Mouse (Mus musculus) kidney, postnatal 0 days (tissue): ENCODE results near the gene H13. TPM values are rescaled to one million over a fixed set of nuclear protein-coding genes. Genes with fewer than 3 reads are reported as not detected.

ENCODE experiments used
- ATAC-seq: fragments of 200-750 bp; cut with Nextera tagmentation; replicated peaks from 2 replicates; pipeline ENCODE4 v1.8.0; 2017; ENCODE audit warnings: low read depth, moderate number of reproducible peaks, moderate TSS enrichment, moderate library complexity; ENCODE audit not compliant: low FRiP score
- DNase-seq: peaks from one replicate; pipeline ENCODE4 v3.0.0-alpha.2; 2016; ENCODE audit warnings: low spot score
- H3K27ac ChIP-seq: fragments of 300-500 bp; sonication (generic); 2 replicates; pipeline ENCODE4 v1.5.1; 2014; ENCODE audit warnings: mild to moderate bottlenecking
- H3K27me3 ChIP-seq: fragments of 300-500 bp; sonication (generic); 2 replicates; pipeline ENCODE4 v1.6.1; 2014; ENCODE audit warnings: low read length, mixed read lengths; ENCODE audit not compliant: insufficient read depth
- H3K36me3 ChIP-seq: fragments of 300-500 bp; sonication (generic); 2 replicates; pipeline ENCODE4 v1.6.1; 2014; ENCODE audit warnings: low read length, mixed read lengths; ENCODE audit not compliant: insufficient read depth
- H3K4me1 ChIP-seq: fragments of 300-500 bp; sonication (generic); replicated peaks from 2 replicates; pipeline ENCODE4 v1.6.1; 2014; ENCODE audit warnings: antibody characterized with exemption, low read length, mixed read lengths; ENCODE audit not compliant: insufficient read depth
- H3K4me2 ChIP-seq: fragments of 300-500 bp; sonication (generic); 2 replicates; pipeline ENCODE4 v1.6.1; 2014; ENCODE audit warnings: mild to moderate bottlenecking, low read length, moderate library complexity, mixed read lengths
- H3K4me3 ChIP-seq: fragments of 300-500 bp; sonication (generic); replicated peaks from 2 replicates; pipeline ENCODE4 v1.5.1; 2014; ENCODE audit warnings: low read depth, low read length
- H3K9ac ChIP-seq: fragments of 300-500 bp; sonication (generic); 2 replicates; pipeline ENCODE4 v1.6.1; 2014; ENCODE audit warnings: low read depth, low read length
- H3K9me3 ChIP-seq: fragments of 300-500 bp; sonication (generic); replicated peaks from 2 replicates; pipeline ENCODE4 v1.6.1; 2016; ENCODE audit warnings: low read length, inconsistent platforms, mixed read lengths
- CTCF ChIP-seq: IDR thresholded peaks from 2 replicates; pipeline ENCODE4 v1.5.1; 2016; ENCODE audit warnings: antibody characterized with exemption, low read depth, mild to moderate bottlenecking, moderate library complexity
- WGBS: fragments of 180-500 bp; shearing (Covaris S2); extraction: QIAGEN DNeasy Blood & Tissue Kit; methylation state at CpG from one replicate; pipeline ENCODE4 v1.1.7; 2014; 5-methylcytosine and 5-hydroxymethylcytosine counted together
- polyA plus RNA-seq: library from polyadenylated mRNA; unstranded; fragments of >200 nt; fragmentation: Nextera tagmentation; extraction: Ambion mirVana; gene quantifications from 2 replicates; pipeline ENCODE4 v1.2.1, GENCODE M21; 2015

The H13 gene
- polyA plus RNA-seq, 1 experiment from 2014 or later, result 160 TPM

DNA sequence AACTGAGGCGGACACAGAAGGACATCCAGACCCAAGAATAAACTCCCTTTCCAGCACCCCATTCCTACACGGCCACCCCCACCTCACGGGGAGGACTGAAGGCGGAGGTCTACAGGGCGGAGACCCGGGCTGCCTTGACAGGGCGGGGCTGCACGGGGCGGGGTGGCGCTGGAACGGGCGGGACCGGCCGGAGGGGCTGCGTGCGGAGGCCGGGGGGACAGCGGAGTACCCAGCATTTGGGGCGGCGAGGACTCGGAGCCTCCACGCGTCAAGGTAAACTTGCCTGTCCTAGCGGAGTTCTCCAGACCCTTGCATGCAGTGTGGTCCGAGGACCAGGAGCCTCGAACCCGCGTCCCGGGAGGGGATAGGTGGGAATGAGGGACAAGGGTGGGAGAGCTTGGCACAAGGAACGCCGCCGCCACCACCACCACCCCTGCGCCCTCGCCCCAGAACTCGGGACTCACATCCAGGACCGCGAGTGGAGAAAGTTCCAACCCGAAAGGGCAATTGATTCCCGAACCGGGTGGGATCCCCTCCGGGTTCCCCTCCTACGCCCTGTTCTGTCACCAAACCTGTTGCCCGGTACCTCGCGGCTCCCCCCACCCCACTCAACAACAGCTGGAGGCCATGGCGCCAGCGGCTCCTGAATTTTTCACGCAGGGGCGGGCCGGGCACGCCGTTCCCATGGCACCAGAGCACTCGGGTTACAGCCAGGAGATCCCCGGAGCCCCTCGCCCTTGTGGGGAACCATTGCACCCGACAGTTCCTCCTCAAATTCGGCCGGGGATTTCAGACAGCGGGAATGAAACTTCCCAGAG lies 42.3 kb upstream of the H13 start, which contains the start of gene Rem1:
Rem1 (plus strand) TSS at position 178 of the 818 bp plus-strand sequence.
- Histone ChIP-seq H3K4me3 (peak within 1 kb of the TSS; percentile 51), H3K27ac (peak within 1 kb of the TSS; percentile 70), H3K9me3 (no peaks in the 10 kb centered on the region), H3K4me1 (peaks cover 15% of the 10 kb centered on the region; the same call in 1 of the 2 replicates), H3K4me2 (peak within 1 kb of the TSS; percentile 74), H3K27me3 (no peaks in the 10 kb centered on the region), H3K36me3 (0 out of 2 replicates have a peak, but pooled peaks cover 4% of the 10 kb centered on the region), H3K9ac (peak within 1 kb of the TSS; percentile 69)
- ATAC-seq (peak; percentile 70), DNase-seq (peak; percentile 76)
- 1% methylated on average over 58 of the region's 59 CpGs for WGBS
- no peak for TF ChIP-seq CTCF

DNA sequence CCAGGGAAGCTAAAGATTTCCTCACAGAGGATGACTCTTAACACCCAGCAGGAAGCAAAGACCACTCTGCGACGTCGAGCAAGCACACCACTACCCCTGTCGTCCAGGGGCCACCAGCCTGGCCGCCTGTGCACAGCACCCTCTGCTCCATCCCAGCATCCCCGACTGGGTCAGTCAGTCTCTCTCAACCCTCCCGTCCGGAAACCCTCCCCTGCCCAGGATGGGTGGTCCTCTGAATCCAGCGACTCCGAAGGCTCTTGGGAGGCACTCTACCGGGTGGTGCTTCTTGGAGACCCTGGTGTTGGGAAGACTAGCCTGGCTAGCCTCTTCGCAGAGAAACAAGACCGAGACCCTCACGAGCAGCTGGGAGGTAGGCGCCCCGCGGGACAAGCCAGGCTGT lies 41.2 kb upstream of the H13 start:
- peak overlapping the region; percentile 69 for H3K9ac ChIP-seq
- DNase-seq, result peak; percentile 43
- H3K4me1 ChIP-seq, result peaks cover 20% of the 10 kb centered on the region
- no peak for TF ChIP-seq CTCF
- WGBS, result 31% methylated on average over 17 of the region's 17 CpGs
- ATAC-seq, result no peak
- H3K36me3 ChIP-seq, result 0 out of 2 replicates have a peak, but pooled peaks cover 4% of the 10 kb centered on the region
- peak overlapping the region; percentile 74 for H3K4me2 ChIP-seq
- H3K4me3 ChIP-seq, result peak overlapping the region; percentile 51
- H3K27ac ChIP-seq, result peak overlapping the region; percentile 70
- no peaks in the 10 kb centered on the region for H3K27me3 ChIP-seq
- H3K9me3 ChIP-seq, result no peaks in the 10 kb centered on the region

DNA sequence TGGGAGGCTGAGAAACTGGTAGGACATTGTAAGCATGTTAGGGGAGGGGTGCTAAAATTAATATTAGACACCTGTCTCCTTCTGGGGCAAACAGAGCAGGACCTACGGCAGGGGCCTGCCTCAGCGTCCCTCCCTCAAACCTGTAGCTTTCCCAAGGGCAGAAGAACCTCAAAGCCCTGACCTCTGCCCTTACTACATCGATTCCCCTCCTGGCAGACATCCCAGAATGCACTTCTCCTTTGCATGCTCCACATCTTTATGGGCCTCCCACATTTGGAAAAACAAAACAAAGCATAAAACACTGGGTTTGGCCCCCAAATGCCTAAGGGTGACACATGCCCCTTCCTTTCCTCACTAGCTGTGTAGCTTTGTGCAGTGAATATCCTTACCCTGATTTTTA lies 40.0 kb upstream of the H13 start:
- no peak for TF ChIP-seq CTCF
- Histone ChIP-seq H3K4me3 (peak overlapping the region; percentile 51; the same call in 1 of the 2 replicates), H3K27ac (no peak overlapping the region), H3K4me2 (peak overlapping the region; percentile 74), H3K36me3 (peaks cover 9% of the 10 kb centered on the region; the same call in 1 of the 2 replicates), H3K9me3 (no peaks in the 10 kb centered on the region), H3K27me3 (no peaks in the 10 kb centered on the region), H3K9ac (no peak overlapping the region), H3K4me1 (peaks cover 24% of the 10 kb centered on the region)
- DNase-seq, result no peak
- ATAC-seq, result no peak
- 25% methylated on average over 3 of the region's 3 CpGs for WGBS

DNA sequence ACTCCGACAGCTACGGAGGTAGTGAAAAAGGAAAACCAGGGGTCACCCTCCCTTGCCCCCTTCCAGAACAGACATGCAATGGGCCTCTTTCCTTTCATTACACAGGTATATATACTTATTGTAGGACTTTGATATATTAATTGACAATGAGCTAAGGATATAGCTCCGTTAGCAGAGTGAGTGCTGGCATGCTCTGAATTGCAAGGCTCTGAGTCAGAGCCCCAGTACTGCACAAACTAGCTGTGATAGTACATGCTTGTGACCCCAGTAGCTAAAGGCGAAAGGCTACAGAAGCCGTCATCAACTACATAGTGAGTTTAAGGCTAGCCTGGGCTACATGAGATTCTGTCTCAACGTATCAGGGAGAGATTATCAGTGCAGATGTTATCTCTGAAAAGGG lies 39.4 kb upstream of the H13 start:
- H3K9ac ChIP-seq, result no peak overlapping the region
- no peak for TF ChIP-seq CTCF
- DNase-seq, result no peak
- peaks cover 24% of the 10 kb centered on the region for H3K4me1 ChIP-seq
- WGBS, result 78% methylated on average over 6 of the region's 6 CpGs
- peak overlapping the region; percentile 74 for H3K4me2 ChIP-seq
- H3K27me3 ChIP-seq, result no peaks in the 10 kb centered on the region
- H3K9me3 ChIP-seq, result no peaks in the 10 kb centered on the region
- H3K36me3 ChIP-seq, result peaks cover 12% of the 10 kb centered on the region; the same call in 1 of the 2 replicates
- no peak overlapping the region for H3K27ac ChIP-seq
- no peak for ATAC-seq
- no peak overlapping the region for H3K4me3 ChIP-seq

DNA sequence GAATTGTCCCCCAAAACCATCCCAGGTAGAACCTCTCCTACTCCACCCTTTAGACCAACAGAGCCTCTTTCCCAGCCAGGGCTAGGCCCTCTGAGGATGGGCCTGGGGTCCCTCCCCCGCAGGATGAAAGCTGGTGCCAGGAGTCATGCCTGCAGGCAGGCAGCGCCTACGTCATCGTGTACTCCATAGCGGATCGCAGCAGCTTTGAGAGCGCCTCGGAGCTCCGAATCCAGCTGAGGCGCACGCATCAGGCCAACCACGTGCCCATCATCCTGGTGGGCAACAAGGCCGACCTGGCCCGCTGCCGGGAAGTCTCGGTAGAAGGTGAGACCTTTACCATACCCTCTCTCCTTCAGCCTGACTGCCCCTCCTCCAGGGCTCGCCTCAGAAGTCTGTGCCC lies 35.9 kb upstream of the H13 start:
- no peaks in the 10 kb centered on the region for H3K9me3 ChIP-seq
- peaks cover 12% of the 10 kb centered on the region; the same call in 1 of the 2 replicates for H3K36me3 ChIP-seq
- peak overlapping the region; percentile 62 for H3K27ac ChIP-seq
- 34% methylated on average over 17 of the region's 17 CpGs for WGBS
- DNase-seq (no peak), ATAC-seq (no peak)
- no peaks in the 10 kb centered on the region for H3K27me3 ChIP-seq
- no peak overlapping the region for H3K4me3 ChIP-seq
- peaks cover 36% of the 10 kb centered on the region for H3K4me1 ChIP-seq
- peak overlapping the region; percentile 18; the same call in 1 of the 2 replicates for H3K4me2 ChIP-seq
- TF ChIP-seq CTCF, result no peak
- no peak overlapping the region for H3K9ac ChIP-seq

DNA sequence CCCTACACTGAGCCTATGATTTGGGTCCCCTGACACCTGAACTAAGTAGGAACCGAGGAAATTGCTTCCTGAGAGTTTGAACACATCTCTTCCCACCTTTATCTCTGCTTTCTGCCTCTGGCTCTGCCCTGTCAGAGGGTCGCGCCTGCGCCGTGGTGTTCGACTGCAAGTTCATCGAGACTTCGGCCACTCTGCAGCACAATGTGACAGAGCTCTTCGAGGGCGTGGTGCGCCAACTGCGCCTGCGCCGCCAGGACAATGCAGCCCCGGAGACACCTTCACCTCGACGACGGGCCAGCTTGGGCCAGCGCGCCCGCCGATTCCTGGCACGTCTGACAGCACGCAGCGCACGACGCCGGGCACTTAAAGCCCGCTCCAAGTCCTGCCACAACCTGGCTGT lies 35.0 kb upstream of the H13 start:
- H3K9me3 ChIP-seq, result no peaks in the 10 kb centered on the region
- H3K27me3 ChIP-seq, result no peaks in the 10 kb centered on the region
- DNase-seq (no peak), ATAC-seq (no peak)
- H3K4me1 ChIP-seq, result peaks cover 32% of the 10 kb centered on the region
- peaks cover 12% of the 10 kb centered on the region; the same call in 1 of the 2 replicates for H3K36me3 ChIP-seq
- peak overlapping the region; percentile 39; the same call in 1 of the 2 replicates for H3K27ac ChIP-seq
- no peak overlapping the region for H3K4me3 ChIP-seq
- 81% methylated on average over 29 of the region's 29 CpGs for WGBS
- H3K4me2 ChIP-seq, result no peak overlapping the region
- no peak overlapping the region for H3K9ac ChIP-seq
- TF ChIP-seq CTCF, result no peak
